Mouse (Mus musculus) cerebral cortex, adult 2 months (tissue): Measurements from ENCODE around the gene Dnase1.

Experiments
- WGBS: fragments of 180-500 bp; shearing (Covaris S2); methylation state at CpG from one replicate; pipeline ENCODE4 v1.1.7; 2018; 5-methylcytosine and 5-hydroxymethylcytosine counted together

Gene Dnase1

DNA sequence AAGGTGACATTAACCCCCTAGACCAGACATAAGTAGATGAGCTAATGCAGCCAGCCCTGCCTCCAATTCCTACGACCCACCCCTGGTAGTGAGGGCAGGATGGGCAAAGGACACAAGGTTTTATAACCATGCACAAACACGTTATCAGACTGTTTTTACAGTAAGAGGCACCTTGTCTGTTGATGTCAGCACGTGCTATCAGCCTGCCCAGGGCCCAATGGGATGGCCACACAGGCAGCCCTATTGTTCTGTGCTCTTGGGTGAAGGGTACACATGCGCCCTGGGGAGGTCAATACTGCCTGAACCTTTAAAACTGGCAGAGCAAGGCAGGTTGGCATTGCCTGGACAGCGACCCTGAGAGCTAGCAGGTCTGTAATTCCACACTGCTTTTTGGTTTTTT is at the start of gene Dnase1:
TSS of gene Dnase1 (plus strand) at position 136 of the 400 bp plus-strand sequence.
- 93% methylated on average over 5 of the region's 5 CpGs for WGBS

DNA sequence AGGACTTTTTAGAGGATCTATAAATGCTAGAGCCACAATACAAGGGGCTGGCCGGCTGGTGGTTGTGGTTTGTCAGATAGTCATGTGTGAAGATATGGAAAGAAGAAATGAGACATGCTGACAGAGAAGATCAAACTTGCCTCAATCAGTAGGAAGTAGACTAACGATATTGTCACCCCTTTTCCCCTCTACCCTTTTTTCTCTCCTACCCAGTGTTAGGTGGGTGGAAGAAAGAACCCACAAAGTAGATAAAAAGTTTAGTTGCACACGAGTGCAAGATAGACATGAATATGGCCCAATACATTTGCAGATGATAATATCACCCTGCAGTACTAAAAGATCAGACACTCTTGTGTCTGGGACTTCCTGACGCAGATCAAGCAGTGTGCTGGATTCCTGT is 48.3 kb upstream of the Dnase1 start:
- 88% methylated on average over 4 of the region's 4 CpGs for WGBS

DNA sequence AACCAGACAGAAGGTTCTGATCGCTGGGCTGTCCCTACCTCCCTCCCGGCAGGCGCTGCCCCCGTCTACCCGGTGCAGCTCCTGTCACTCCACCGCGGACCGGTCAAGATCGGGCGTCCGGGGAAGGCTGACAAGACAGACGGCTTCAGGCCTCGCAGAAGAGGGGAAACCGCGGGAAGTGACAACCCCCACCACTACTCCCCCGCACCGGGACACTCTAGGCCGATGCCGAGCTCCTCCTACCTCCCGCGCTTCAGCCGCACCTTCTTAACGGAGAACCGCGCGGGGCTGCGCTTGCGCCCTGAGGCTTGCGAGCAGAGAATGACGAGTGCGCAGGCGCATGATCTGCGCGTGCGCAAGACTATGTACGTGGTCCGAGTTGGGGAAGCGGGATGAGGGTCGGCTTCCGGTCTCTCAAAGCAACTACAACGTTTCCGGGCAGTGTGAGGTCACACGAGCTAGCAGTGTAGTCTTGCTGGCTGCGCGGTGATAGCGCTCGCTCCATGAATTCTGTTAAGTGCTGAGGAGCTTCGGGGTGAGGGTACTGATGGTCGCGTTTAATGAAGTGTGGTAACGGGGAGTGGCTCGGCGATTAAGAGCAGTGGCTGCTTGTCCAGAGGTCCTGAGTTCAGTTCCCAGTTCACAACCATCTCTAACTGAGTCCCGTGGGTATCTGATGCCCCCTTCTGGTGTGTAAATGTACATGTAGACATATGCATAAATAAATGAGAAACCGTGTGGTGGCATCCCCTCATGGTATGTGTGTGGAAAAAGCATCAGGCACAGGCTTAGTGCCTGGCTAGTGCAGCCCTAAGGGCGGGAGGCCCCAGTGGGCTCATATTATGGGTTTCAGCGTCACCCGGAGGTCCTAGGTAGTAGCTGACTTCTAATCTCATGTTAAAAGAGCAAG is 33.0 kb upstream of the Dnase1 start, which contains the start of gene Slx4:
TSS of gene Slx4 (minus strand) at position 282 of the 910 bp plus-strand sequence.
- 2% methylated on average over 58 of the region's 58 CpGs for WGBS

DNA sequence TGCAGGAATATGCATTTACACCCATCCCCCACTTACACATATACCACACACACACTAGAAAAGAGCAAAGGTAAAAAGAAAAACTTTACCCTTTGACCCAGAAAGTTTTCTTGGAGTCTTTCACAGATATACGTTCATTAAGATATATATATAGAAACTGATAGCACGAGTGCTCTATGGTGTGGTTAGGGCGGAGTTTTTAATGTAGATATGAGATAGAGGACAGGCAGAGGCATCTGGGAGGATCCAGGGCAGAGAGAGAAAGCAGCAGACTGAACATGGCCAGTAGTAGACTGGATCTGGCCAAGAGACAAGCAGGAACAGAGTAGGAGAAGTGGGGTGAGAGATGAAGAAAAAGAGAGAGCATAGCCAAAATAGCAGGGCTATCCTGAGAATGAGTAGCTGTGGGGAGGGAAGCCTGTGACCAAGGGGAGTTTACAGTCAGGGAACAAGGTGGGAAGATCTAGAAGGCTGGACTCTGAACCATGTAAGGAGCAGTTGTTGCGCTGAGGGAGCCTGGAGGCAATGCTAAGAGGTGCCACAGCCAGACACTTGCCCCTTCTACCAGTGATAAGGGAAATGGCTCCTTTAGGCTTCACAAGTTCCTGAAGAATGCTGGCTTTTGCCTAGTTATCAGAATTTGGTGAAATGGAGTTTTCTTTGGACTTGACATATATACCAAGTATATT is 23.7 kb upstream of the Dnase1 start:
- WGBS = 73% methylated on average over 4 of the region's 4 CpGs

DNA sequence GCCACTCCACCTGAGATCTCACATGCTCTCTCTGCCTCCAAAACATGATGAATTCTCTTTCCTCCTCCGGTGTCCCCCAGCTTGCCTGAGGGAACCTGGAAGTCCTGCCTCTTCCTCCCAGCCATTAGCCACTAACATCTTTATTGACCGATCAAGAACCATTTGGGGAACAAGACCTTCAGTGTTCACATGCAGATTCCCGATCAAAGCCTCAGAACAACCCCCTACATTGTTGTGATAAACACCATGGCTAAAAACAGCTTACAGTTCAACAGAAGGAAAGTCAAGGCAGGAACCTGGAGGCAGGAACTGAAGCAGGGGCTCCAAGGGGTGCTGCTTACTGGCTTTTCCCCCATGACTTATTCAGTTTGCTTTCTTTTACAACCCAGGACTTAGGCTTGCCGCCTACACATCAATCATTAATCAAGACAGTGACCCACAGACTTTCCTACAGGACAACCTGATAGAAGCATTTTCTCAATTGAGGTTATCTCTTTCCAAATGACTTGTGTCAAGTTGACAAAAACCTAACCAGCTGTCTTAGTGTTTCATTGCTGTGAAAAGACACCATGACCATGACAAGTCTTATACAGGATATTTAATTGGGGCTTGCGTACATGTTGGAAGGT is 22.6 kb upstream of the Dnase1 start:
- 80% methylated on average over 5 of the region's 5 CpGs for WGBS

DNA sequence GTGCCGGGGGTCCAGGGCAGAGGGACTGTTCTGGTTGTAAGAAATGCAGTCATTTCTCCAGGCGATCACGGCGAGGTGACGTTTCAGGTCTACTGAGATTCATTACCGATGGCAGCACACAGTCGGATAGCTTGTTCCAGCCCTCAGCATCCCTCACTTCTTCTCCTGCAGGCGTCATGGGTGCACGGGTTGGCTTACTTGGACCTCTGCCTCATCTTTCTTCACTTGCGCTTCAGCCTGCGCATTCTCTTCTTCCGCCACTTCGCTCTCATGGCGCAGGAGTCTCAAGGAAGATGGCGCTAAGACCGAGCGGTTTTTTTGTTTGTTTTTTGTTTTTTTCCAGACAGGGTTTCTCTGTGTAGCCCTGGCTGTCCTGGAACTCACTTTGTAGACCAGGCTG is 20.0 kb upstream of the Dnase1 start:
- WGBS = 83% methylated on average over 17 of the region's 17 CpGs

DNA sequence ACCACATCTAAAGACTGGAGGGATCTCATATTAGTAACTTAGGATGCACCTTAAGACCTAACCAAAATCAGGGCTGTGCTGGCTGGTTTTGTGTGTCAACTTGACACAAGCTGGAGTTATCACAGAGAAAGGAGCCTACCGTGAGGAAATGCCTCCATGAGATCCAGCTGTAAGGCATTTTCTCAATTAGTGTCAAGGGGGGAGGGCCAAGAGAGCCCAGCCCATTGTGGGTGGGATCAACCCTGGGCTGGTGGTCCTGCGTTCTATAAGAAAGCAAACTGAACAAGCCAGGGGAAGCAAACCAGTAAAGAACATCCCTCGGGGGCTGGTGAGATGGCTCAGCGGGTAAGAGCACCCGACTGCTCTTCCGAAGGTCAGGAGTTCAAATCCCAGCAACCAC is 19.3 kb upstream of the Dnase1 start:
- 78% methylated on average over 6 of the region's 6 CpGs for WGBS

DNA sequence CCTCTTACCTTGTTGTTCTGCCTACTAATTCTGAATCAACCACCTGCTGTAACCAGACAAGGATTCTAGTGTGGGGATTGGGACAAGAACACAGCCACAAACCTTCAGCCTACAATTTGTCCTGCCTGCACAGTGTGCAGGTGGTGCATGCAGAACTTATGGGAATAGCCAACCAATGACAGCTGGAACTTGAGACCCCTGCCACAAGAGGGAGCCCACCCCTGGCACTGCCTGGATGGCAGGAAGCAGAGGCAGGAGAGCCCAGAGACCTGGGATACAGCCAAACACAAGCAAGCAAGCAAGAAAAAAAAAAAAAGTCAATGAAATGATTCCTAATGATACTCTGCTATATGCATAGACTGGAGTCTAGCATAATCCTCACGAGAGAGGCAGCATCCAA is 15.5 kb upstream of the Dnase1 start:
- WGBS = 83% methylated on average over 1 of the region's 1 CpGs

DNA sequence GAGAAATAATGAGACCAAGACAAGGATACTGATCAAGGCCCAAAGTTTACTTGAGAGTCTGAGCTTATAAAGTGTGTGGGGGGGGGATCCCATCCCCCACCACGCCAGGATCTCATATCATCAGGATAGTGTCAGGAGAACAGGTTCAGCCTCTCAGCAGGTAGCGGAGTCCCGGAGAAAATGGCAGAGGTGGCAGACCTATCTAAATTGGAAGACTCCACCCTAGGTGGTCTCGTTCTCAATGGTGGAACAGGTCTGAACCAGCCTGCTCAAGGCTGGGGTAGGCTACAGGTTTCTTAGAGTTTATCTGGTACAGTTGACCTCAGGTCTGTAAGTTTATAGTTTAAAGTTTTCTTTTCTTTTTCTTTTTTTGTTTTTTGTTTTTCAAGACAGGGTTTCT is 14.0 kb upstream of the Dnase1 start:
- 80% methylated on average over 4 of the region's 4 CpGs for WGBS

DNA sequence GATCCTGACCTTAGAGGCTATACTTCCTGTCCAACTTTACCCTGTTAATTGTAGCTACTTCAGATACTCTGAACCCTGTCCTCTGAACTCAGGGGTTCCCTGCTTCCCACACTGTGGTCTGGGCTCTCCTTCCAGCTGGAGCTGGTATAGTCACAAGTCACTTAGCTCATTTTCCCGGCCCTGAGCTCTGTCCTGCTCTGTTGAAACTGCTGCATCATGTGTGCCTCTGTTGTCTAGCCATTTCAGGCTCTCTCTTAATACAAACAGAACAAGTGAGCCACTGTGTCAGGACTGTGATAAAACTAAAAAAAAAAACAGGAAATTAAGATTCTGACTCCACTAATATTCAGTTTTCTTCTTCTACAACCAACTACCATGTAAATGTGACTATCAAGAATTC is 10.1 kb upstream of the Dnase1 start:
- 62% methylated on average over 1 of the region's 1 CpGs for WGBS

DNA sequence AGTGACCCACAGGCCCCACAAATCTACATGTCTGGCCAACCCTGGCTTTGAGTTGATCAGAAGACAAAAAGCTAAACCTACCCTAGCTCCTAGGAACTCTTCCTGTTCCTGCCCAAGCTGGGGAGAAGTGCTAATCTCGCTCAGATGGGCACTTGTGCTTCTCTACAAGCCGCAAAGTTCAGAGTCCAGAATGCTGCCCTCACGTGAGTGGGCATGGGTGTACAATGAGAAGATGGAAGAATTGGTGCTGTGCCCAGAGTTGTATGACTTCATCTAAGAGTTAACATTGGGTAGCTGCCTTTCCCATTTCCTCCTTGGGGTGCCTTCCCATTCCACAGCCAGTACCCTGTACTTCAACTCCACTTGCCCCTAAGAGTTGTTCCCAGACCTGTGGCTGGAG is 9.5 kb upstream of the Dnase1 start:
- WGBS = 75% methylated on average over 3 of the region's 3 CpGs

DNA sequence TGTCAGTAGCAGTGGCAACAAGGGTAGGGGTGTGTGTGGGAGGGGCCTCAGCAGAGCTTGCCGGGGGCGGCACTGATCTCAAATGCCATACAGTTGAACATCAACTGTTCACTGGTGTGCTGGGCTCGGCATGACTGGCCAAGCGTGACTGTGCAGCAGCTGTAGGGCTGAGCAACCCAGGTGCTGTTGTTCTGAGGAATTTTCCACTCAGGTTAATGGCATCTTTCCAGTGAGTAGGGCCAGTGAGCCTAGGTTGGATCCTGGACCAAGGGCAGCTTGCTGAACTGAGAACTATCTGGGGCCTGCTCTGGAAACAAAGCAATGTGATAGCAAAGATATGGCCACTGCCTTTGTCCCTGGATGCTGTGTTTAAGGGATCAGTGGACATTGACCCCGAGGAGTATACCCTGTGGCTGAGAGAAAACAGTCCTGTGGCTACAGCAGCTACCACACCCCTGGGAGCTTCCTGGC is 7.3 kb upstream of the Dnase1 start:
- 76% methylated on average over 5 of the region's 5 CpGs for WGBS

DNA sequence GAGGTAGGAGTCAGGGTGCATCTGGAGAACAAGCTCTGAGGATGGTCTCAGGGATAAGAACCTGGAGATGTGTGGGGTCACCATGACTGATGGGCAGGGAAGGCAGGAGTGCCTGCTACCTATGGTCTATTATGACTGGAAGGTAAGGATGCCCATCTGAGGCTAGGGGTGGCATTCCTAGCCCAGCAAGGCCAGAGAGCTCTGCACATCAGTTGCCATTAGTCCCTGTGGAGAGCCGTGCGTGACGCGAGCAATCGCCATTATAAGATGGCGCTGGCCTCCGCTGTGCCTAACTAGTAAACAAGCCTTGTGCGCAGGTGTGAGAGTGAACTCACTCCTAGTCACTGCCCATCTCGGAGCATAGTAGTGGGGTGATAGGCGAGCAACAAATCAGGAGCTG is 6.2 kb upstream of the Dnase1 start:
- 97% methylated on average over 10 of the region's 10 CpGs for WGBS

DNA sequence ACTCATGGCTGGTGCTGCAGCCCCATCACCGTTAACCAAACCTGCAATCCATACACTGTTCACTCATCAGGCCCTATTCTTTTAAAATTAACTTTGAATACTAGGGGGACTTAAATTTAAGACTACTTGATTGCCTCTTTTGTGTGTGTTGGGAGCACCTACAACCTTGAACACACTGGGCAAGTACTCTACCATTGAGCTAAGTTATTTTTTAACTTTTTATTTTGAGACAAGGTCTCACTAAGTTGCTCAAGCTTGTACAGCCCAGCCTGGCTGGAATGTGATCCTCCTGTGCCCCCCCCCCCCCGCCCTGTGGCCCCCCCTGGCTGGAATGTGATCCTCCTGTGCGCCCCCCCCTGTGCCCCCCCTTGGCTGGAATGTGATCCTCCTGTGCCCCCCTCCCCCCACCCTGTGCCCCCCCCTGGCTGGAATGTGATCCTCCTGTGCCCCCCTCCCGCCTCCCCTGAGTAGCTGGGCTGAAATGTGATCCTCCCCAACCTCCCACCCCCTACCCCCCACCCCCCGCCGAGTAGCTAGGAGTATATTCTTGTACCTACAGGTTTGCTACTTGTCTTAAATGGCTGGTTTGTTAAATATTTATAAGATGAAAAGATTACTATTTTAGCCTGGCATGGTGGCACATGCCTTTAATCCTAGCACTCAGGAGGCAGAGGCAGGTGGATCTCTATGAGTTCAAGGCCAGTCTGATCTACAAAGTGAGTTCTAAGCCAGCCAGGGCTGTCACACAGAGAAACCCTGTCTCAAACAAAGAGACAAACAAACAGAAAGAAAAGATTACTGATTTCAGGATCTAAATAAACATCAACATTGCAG is 5.1 kb upstream of the Dnase1 start:
- 63% methylated on average over 5 of the region's 6 CpGs for WGBS

DNA sequence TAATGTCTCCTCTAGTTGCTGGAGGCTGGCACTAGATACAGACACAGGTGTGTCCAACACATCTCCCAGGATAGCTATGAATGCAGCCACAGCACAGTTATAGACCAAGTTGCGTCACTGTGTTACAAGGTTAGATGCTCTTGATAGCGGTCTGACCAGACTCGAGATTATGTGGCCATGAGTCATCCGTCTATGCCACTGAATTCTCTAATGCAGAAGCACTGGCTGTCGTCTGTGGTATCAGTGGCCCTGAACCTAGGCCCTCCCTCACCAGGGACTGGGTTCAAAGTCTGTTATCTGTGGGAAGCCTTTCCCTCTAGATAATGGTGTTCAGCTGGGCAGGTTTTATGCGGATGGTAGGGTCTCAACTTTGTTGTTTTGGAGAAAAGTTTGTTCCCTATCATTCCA is 4.4 kb upstream of the Dnase1 start:
- WGBS = 84% methylated on average over 6 of the region's 6 CpGs

DNA sequence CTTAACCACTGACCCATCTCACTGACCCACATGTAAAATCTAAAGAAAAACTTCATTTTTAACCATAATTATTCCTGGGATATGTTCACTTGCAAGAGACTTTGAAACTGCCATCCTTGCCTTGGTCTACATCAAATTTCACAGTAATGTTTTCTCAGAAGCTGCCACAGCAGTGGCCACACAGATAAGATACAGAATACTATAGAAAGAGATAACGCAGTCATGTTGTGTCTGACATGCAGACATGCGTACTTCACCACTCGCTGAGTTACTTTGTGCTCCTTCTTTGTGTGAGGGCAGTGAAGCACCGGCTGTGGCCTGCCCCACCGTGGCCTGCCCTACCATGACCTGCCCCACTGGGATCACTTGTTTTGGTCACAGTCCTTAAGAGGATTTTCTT is 2.8 kb upstream of the Dnase1 start:
- WGBS = 76% methylated on average over 5 of the region's 5 CpGs

DNA sequence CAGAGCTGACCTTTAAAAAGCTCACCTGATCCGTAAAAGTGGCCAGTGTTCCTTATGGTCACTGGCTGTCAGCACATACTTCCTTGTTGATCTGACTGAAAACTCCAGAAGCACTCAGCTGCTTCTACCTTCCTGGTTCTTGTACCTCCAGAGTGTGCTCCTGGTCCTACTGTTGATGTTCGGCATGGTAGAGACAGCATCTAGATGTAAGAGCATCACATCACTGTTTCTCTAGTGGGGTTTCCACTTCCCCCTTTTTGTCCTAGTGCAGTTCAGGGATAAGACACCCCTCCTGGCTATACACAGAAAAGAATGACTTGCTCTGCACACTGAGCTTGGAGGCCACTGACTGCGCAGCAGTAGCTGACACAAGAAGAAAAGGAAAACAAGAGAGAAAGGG is 2.3 kb upstream of the Dnase1 start:
- 91% methylated on average over 3 of the region's 3 CpGs for WGBS

DNA sequence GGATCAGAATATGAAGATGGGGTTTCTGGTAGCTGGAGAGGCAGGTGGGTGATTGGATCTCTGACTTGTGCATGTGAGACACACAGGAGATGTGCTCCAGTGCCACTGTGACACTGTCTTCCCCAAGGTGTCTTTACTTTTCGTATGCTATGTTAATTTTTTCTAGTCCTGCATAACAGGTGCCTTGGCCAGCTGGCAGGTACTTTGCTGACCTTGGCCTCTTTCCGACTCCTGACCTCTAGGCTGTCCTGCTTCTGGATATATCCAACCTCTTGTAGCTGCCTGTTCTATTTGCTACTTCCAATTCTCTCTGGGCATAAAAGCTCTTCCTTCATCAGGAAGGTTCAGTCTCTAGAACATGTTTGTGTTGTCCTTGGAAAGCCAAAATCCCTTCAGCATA is 1.2 kb upstream of the Dnase1 start:
- 91% methylated on average over 2 of the region's 2 CpGs for WGBS

DNA sequence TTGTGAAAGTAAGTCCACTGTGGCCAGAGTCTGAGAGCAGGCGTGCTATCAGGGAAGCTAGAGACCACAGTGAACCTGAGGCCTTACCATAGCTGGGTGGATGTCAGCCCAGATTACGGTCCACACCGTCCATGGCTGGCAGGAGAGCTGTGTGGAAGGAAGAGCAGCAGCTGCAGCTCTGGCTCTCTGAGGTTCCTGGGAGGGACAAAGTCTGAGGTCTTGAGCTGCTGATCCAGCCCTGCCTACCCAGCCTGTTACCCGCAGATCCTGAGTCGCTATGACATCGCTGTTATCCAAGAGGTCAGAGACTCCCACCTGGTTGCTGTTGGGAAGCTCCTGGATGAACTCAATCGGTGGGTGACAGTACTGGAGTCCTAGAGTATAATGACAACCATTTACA is 948 bp downstream of the Dnase1 start:
- 96% methylated on average over 7 of the region's 7 CpGs for whole genome bisulfite sequencing

DNA sequence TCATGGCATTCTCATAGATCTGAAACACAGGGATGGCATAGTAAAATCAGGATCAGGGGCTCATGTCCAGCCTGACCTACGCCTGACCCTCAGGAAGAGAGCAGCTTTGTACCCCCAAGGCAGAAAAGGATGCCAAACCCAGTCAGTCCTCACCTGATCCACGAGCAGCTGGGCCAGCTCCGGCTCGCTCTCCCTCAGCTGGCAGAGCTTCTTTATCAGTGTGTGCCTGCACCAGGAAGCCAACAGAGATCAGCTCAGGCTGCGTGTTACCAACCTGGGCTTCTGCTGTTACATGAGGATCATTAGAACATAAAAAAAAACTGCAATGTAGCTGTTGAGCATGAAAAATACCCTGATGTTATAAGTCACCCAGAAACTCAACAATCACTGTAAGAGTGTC is 3.5 kb downstream of the Dnase1 start:
- 90% methylated on average over 5 of the region's 5 CpGs for WGBS

DNA sequence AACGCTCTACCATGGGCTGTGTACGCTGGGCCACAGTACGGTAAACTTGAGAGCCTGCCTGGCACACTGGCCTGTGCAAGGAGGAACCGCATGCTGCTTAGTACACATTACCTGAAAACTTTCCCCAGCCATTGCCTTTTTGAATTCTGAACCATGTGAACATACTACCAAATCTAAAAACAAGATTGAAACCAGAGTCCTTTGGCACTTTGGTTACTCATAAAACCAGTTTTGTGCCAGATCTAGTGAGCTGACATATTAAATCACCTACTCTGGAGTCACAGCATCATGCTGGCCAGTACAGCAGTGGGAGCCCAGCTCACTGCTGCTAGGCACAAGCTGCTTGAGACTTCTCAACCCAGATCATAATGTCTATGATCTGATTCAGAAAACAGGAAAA is 4.9 kb downstream of the Dnase1 start:
- WGBS = over 99% methylated on average over 4 of the region's 4 CpGs

DNA sequence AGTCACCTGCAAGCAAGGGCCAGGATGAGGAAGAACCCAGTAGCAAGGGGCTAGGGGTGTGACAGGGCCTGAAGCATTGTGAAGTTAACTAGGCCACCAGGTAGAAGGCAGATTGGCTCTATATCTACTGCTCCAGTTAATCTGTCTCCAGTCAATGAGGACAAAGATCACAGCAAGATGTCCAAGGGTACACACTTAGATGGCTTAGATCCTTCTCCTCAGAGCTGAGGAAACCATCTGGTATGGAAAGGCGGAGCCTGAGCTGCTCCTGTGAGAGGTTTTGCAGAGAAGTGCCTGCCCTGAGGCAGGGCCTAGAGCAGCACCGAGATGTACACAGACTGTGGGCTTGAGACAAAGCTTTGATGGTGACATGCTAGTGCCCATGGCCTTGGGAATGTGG is 7.4 kb downstream of the Dnase1 start:
- 97% methylated on average over 2 of the region's 2 CpGs for WGBS
